Mouse (Mus musculus) left cerebral cortex, adult 8-10 months (tissue): ENCODE results near the gene Supt3. TPM values are rescaled to one million over a fixed set of nuclear protein-coding genes. Genes with fewer than 3 reads are reported as not detected.
A peak's percentile ranks its signal among the peaks of the same experiment; 100 is the strongest.

Experiments used
- DNase-seq, 2 experiments: peaks; one replicate each; pipeline ENCODE4 v3.0.0; 2022; ENCODE audit warnings: low spot score in 2 of 2
- total RNA-seq, 4 experiments: library from RNA; stranded (reverse); gene quantifications; 2 replicates each; pipeline ENCODE4 v1.2.4; 2022

The Supt3 gene
- total RNA-seq, result 10 to 100 TPM; 14.4 to 18.0 (median 16.6) TPM

GRCm38 (mm10) chr17:44776738-44777270 lies at the start of gene Supt3:
Gene Supt3, plus strand, starts transcription at chr17:44777152.
- DNase-seq, result peak; percentile 89 to 96

GRCm38 (mm10) chr17:44727675-44728074 lies 49.3 kb upstream of the Supt3 start:
- DNase-seq, result no peak

- DNase-seq, result no peak
These were observed 48.5 kb upstream of the Supt3 start for GRCm38 (mm10) chr17:44728464-44728863.

GRCm38 (mm10) chr17:44733544-44734310 lies 43.2 kb upstream of the Supt3 start:
- no peak for DNase-seq

- peak in 1 of 2 experiments; percentile 48 for DNase-seq
These were observed 42.3 kb upstream of the Supt3 start for GRCm38 (mm10) chr17:44734501-44735222.

GRCm38 (mm10) chr17:44735223-44735990 lies 41.5 kb upstream of the Supt3 start:
- peak in 1 of 2 experiments; percentile 38 for DNase-seq

GRCm38 (mm10) chr17:44735991-44736561 lies 40.9 kb upstream of the Supt3 start:
- peak; percentile 33 to 51 for DNase-seq

- no peak for DNase-seq
These were observed 39.5 kb upstream of the Supt3 start for GRCm38 (mm10) chr17:44737275-44738120.

- no peak for DNase-seq
These were observed 38.8 kb upstream of the Supt3 start for GRCm38 (mm10) chr17:44738121-44738637.

GRCm38 (mm10) chr17:44742246-44742645 lies 34.7 kb upstream of the Supt3 start:
- DNase-seq, result no peak

GRCm38 (mm10) chr17:44743780-44744179 lies 33.2 kb upstream of the Supt3 start:
- DNase-seq, result no peak

GRCm38 (mm10) chr17:44745378-44745777 lies 31.6 kb upstream of the Supt3 start:
- no peak for DNase-seq

GRCm38 (mm10) chr17:44766318-44766717 lies 10.6 kb upstream of the Supt3 start:
- DNase-seq, result no peak

GRCm38 (mm10) chr17:44766975-44767374 lies 10.0 kb upstream of the Supt3 start:
- no peak for DNase-seq

- no peak for DNase-seq
These were observed 9.6 kb upstream of the Supt3 start for GRCm38 (mm10) chr17:44767375-44767774.

GRCm38 (mm10) chr17:44768522-44768921 lies 8.4 kb upstream of the Supt3 start:
- no peak for DNase-seq

GRCm38 (mm10) chr17:44770871-44771270 lies 6.1 kb upstream of the Supt3 start:
- DNase-seq, result no peak

- no peak for DNase-seq
These were observed 4.4 kb upstream of the Supt3 start for GRCm38 (mm10) chr17:44772576-44772975.

- peak; percentile 58 to 67 for DNase-seq
These were observed 419 bp downstream of the Supt3 start for GRCm38 (mm10) chr17:44777337-44777804.

GRCm38 (mm10) chr17:44778141-44778540 lies 1.2 kb downstream of the Supt3 start:
- no peak for DNase-seq
